Mouse (Mus musculus): ENCODE data around the gene Scgb1c1. TPM values are rescaled to one million over a fixed set of nuclear protein-coding genes. Genes with fewer than 3 reads are reported as not detected.

The Scgb1c1 gene
- polyA plus RNA-seq (2015; fragmentation: Nextera tagmentation; extraction: Ambion mirVana): not detected in 2 replicates

DNA sequence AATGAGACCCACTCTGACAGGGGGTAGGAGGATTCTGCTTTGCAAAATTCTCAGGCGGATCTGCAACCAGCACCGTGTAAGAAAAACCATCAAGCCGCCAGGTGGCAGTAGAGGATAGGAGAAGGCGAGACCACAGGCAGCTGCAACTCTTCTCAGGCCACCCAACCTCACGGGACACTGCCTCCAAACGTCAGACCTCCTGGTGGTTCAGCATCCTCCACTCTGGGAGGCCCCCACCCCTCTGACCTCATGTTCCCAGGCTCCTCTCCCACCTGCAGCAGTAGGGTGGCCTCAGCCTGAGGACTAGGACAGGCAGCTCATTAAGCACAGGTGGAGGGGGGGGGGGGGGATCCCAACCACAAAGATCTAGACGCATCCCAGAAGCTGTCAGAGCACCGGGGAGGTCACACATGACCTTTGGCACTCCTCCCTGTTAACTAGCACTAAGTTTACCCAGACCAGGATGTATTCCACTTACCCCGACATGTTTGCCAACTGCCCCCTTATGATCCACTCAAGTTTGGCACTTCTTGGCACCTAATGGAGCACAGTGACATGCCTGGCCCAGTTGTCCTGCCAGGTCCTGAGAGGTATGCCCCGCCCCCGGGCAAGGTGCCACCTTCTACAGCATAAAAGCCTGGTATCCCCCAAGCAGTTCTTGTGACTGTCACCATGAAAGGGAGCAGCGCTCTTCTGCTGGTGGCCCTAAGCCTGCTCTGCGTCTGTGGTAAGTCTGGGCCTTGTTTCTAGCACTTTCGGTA, at the start of gene Scgb1c1:
Scgb1c1 (plus strand) TSS at position 643 of the 761 bp plus-strand sequence.
- H3K4me1 ChIP-seq (ENCODE audit: control insufficient read depth, insufficient read depth, low read length): no peaks in the 10 kb centered on the region
- H3K4me3 ChIP-seq (ENCODE audit: low read depth, low read length): no peak within 1 kb of the TSS
- WGBS: 30% methylated on average over 14 of the region's 14 CpGs

DNA sequence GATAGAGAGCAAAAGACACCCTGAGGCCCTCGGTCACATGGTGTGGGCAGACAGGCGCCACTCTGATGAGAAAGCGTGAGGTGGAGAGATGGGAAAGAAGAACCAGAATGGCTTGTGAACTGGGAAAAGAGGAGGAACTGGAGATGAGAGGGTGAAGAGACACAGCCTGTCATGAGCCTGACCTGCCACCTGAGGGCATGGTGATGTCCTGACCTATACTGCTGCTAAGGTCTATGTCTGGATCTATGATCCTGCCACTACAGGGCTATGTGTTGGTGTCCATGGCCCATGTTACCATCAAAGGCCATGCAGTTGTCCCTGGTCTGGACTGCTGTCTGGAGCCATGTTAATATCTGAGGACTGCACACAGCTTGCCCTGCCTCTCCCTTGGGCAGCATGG, 47.7 kb upstream of the Scgb1c1 start:
- H3K27ac ChIP-seq (ENCODE audit: low read length): no peak overlapping the region
- 90% methylated on average over 3 of the region's 3 CpGs for WGBS
- H3K4me3 ChIP-seq (ENCODE audit: low read depth, low read length): no peak overlapping the region
- H3K9me3 ChIP-seq (replicated peaks; ENCODE audit: control insufficient read depth, low read length, poor library complexity, severe bottlenecking): no peaks in the 10 kb centered on the region
- no peak for ATAC-seq
- no peaks in the 10 kb centered on the region for H3K27me3 ChIP-seq (ENCODE audit: control insufficient read depth, insufficient read depth, low read depth, low read length)
- no peak overlapping the region for H3K4me2 ChIP-seq (ENCODE audit: low read length)
- H3K9ac ChIP-seq (ENCODE audit: low read depth, low read length): no peak overlapping the region
- no peaks in the 10 kb centered on the region for H3K4me1 ChIP-seq (ENCODE audit: control insufficient read depth, insufficient read depth, low read length)
- H3K36me3 ChIP-seq (ENCODE audit: control insufficient read depth, insufficient read depth, low read length): no peaks in the 10 kb centered on the region

More for the DNA sequence above, at the start of gene Scgb1c1:
- Histone ChIP-seq H3K4me2 (ENCODE audit: low read length) (peak within 1 kb of the TSS; percentile 28; the same call in 1 of the 2 replicates), H3K9me3 (replicated peaks; ENCODE audit: control insufficient read depth, low read length, poor library complexity, severe bottlenecking) (no peaks in the 10 kb centered on the region), H3K36me3 (ENCODE audit: control insufficient read depth, insufficient read depth, low read length) (no peaks in the 10 kb centered on the region), H3K9ac (ENCODE audit: low read depth, low read length) (no peak within 1 kb of the TSS), H3K27ac (ENCODE audit: low read length) (no peak within 1 kb of the TSS), H3K27me3 (ENCODE audit: control insufficient read depth, insufficient read depth, low read depth, low read length) (peaks cover 7% of the 10 kb centered on the region)
- peak; percentile 71 for ATAC-seq

DNA sequence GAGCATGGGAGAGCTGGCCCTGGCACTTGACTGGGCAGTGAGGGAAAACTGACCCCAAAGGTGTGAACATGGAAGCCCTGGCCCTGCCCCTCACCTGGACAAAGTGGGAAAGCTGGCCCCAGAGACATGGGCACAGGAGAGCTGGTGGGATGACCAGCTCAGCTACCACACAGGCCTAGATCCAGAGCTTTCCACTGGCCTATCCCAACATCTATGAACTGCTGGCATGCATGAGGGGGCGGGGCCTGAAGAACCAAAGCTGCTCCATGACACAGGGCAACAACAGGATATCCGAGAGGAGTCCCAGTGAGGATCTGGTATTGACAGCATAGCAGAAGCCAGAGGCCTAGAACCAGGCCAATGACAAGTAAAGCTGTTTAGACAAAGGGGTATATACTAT, 47.1 kb upstream of the Scgb1c1 start:
- WGBS: 74% methylated on average over 2 of the region's 2 CpGs
- ATAC-seq: no peak
- H3K9me3 ChIP-seq (replicated peaks; ENCODE audit: control insufficient read depth, low read length, poor library complexity, severe bottlenecking): no peaks in the 10 kb centered on the region
- no peaks in the 10 kb centered on the region for H3K27me3 ChIP-seq (ENCODE audit: control insufficient read depth, insufficient read depth, low read depth, low read length)
- no peaks in the 10 kb centered on the region for H3K4me1 ChIP-seq (ENCODE audit: control insufficient read depth, insufficient read depth, low read length)
- no peak overlapping the region for H3K4me3 ChIP-seq (ENCODE audit: low read depth, low read length)
- H3K9ac ChIP-seq (ENCODE audit: low read depth, low read length): no peak overlapping the region
- no peak overlapping the region for H3K27ac ChIP-seq (ENCODE audit: low read length)
- no peaks in the 10 kb centered on the region for H3K36me3 ChIP-seq (ENCODE audit: control insufficient read depth, insufficient read depth, low read length)
- H3K4me2 ChIP-seq (ENCODE audit: low read length): no peak overlapping the region

DNA sequence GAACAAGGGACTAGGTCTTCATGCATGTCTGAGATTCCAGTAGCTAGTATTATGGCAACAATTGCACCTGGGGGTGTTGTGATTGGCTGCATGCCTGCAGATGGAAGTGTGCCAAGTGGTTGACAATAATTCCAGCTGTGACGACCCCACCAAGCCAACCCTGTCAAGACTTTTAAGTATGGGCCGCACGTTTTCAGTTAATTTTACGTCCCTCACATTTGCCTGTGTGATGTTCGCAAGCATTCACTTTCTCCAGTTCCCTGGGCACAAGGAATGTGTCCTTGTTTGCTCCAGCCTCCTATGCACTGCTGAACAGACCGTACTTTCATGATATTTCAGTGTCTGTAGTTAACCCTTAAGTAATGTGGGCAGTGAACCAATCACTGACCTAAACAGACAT, 42.7 kb upstream of the Scgb1c1 start:
- Histone ChIP-seq H3K9me3 (replicated peaks; ENCODE audit: control insufficient read depth, low read length, poor library complexity, severe bottlenecking) (no peaks in the 10 kb centered on the region), H3K9ac (ENCODE audit: low read depth, low read length) (no peak overlapping the region), H3K27ac (ENCODE audit: low read length) (no peak overlapping the region), H3K4me3 (ENCODE audit: low read depth, low read length) (no peak overlapping the region), H3K36me3 (ENCODE audit: control insufficient read depth, insufficient read depth, low read length) (no peaks in the 10 kb centered on the region), H3K4me1 (ENCODE audit: control insufficient read depth, insufficient read depth, low read length) (no peaks in the 10 kb centered on the region), H3K27me3 (ENCODE audit: control insufficient read depth, insufficient read depth, low read depth, low read length) (no peaks in the 10 kb centered on the region), H3K4me2 (ENCODE audit: low read length) (no peak overlapping the region)
- no peak for ATAC-seq
- WGBS: 70% methylated on average over 6 of the region's 6 CpGs

DNA sequence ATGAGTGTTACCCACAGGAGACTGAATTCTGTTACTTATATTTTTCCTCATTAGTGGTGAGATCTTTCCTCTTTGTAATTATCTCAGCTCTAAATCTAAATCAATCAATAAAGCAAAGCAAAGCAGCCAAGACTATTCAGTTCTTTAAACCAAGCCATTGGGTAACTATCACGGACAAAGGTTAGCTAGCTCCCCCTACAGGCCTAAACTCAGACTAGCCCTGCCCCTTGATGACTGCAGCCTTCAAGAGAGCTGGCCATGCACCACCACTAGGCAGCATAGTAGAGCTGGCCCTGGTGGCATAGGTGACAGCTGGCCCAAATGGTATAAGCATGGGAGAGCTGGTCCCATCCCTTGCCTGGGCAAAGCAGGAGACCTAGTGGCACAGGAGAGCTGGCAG, 39.6 kb upstream of the Scgb1c1 start:
- 24% methylated on average over 1 of the region's 1 CpGs for WGBS
- ATAC-seq: peak; percentile 64; the same call in 1 of the 2 replicates
- no peak overlapping the region for H3K27ac ChIP-seq (ENCODE audit: low read length)

DNA sequence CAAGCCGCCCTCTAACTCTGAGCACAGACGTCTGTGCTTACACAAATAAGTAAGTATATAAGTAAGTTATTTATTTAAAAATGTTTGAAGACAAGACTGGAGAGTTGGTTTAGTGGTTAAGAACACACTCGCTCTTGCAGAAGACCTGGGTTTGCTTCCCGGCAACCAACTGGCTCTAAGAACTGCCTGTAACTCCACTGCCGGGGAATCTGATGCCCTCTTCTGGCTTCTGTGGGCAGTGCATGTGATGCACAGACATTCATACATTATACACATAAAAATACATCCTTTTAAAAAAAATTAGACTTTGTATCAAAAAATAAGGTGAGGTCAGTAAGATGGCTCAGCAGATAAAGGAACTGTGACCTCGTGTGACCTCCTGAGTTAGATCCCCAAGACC, 34.9 kb upstream of the Scgb1c1 start:
- Histone ChIP-seq H3K9ac (ENCODE audit: low read depth, low read length) (no peak overlapping the region), H3K4me1 (ENCODE audit: control insufficient read depth, insufficient read depth, low read length) (no peaks in the 10 kb centered on the region), H3K36me3 (ENCODE audit: control insufficient read depth, insufficient read depth, low read length) (peaks cover 19% of the 10 kb centered on the region), H3K4me3 (ENCODE audit: low read depth, low read length) (no peak overlapping the region), H3K9me3 (replicated peaks; ENCODE audit: control insufficient read depth, low read length, poor library complexity, severe bottlenecking) (no peaks in the 10 kb centered on the region), H3K27ac (ENCODE audit: low read length) (no peak overlapping the region), H3K27me3 (ENCODE audit: control insufficient read depth, insufficient read depth, low read depth, low read length) (no peaks in the 10 kb centered on the region), H3K4me2 (ENCODE audit: low read length) (no peak overlapping the region)
- no peak for ATAC-seq
- 89% methylated on average over 6 of the region's 6 CpGs for WGBS

More for the DNA sequence above, 39.6 kb upstream of the Scgb1c1 start:
- Histone ChIP-seq H3K4me2 (ENCODE audit: low read length) (no peak overlapping the region), H3K36me3 (ENCODE audit: control insufficient read depth, insufficient read depth, low read length) (0 out of 2 replicates have a peak, but pooled peaks cover under 1% of the 10 kb centered on the region), H3K9me3 (replicated peaks; ENCODE audit: control insufficient read depth, low read length, poor library complexity, severe bottlenecking) (no peaks in the 10 kb centered on the region), H3K4me1 (ENCODE audit: control insufficient read depth, insufficient read depth, low read length) (no peaks in the 10 kb centered on the region), H3K27me3 (ENCODE audit: control insufficient read depth, insufficient read depth, low read depth, low read length) (no peaks in the 10 kb centered on the region), H3K9ac (ENCODE audit: low read depth, low read length) (no peak overlapping the region), H3K4me3 (ENCODE audit: low read depth, low read length) (no peak overlapping the region)

DNA sequence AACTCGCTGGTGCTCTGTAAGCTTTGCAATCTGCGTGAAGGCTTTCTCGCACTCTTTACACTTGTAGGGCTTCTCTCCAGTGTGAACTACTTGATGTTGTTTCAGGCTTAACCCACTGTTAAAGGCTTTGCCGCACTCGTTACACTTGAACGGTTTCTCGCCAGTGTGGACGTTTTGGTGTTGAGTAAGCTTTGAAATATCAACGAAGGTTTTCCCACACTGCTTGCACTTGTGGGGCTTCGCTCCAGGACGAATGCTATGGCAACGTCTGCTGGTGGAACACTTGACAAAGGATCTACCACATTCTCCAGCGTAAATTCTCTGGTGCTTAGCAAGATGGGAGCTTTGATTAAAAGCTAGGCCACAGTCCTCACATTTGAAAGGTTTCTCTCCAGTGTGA, 33.6 kb upstream of the Scgb1c1 start:
- no peak overlapping the region for H3K27ac ChIP-seq (ENCODE audit: low read length)
- no peak overlapping the region for H3K4me3 ChIP-seq (ENCODE audit: low read depth, low read length)
- no peak overlapping the region for H3K4me2 ChIP-seq (ENCODE audit: low read length)
- ATAC-seq: no peak
- H3K9me3 ChIP-seq (replicated peaks; ENCODE audit: control insufficient read depth, low read length, poor library complexity, severe bottlenecking): no peaks in the 10 kb centered on the region
- no peaks in the 10 kb centered on the region for H3K27me3 ChIP-seq (ENCODE audit: control insufficient read depth, insufficient read depth, low read depth, low read length)
- WGBS: 73% methylated on average over 13 of the region's 13 CpGs
- peaks cover under 1% of the 10 kb centered on the region; the same call in 1 of the 2 replicates for H3K4me1 ChIP-seq (ENCODE audit: control insufficient read depth, insufficient read depth, low read length)
- H3K36me3 ChIP-seq (ENCODE audit: control insufficient read depth, insufficient read depth, low read length): peaks cover 19% of the 10 kb centered on the region
- H3K9ac ChIP-seq (ENCODE audit: low read depth, low read length): no peak overlapping the region

DNA sequence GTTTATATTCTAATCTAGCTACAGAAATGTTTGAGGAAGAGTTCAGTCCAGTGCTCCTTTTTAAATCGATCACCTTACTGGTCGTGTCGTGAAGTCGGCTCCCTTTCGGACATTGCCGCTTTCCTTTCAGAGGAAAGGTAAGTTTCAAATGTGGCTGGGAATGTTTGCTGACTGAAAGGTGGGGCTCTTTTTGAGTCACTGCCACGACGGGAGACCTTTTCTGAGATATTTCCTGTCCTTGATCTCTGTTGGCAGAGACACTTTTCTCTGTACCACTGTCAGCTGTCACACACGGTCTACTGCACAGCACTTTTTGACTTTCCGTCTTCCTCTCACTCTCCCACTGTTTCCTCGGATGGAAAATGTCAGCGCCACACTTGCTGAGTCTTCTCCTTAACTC, 32.5 kb upstream of the Scgb1c1 start:
- H3K9ac ChIP-seq (ENCODE audit: low read depth, low read length): no peak overlapping the region
- H3K27me3 ChIP-seq (ENCODE audit: control insufficient read depth, insufficient read depth, low read depth, low read length): no peaks in the 10 kb centered on the region
- H3K27ac ChIP-seq (ENCODE audit: low read length): no peak overlapping the region
- no peak overlapping the region for H3K4me3 ChIP-seq (ENCODE audit: low read depth, low read length)
- no peak overlapping the region for H3K4me2 ChIP-seq (ENCODE audit: low read length)
- peaks cover 19% of the 10 kb centered on the region for H3K36me3 ChIP-seq (ENCODE audit: control insufficient read depth, insufficient read depth, low read length)
- H3K4me1 ChIP-seq (ENCODE audit: control insufficient read depth, insufficient read depth, low read length): peaks cover 9% of the 10 kb centered on the region
- no peaks in the 10 kb centered on the region for H3K9me3 ChIP-seq (replicated peaks; ENCODE audit: control insufficient read depth, low read length, poor library complexity, severe bottlenecking)
- ATAC-seq: no peak
- WGBS: 88% methylated on average over 12 of the region's 12 CpGs

DNA sequence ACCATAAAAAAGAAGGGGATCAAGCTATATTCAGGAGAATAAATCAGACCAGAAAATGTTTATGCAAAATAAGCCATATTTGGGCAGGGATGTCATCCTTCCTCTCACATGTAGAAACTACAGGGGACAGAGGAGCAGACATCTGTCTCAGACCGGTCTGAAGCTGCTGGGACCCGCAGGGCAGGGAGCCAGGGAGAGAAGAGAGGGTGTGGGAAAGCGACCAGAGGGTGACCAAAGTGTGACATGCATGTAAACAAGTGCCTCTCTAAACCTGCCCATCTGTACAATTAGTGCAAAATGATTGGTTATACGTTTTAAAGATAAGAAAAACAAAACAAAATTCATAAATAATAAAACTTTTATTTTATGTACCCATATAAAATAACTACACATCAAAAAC, 25.2 kb upstream of the Scgb1c1 start:
- H3K4me2 ChIP-seq (ENCODE audit: low read length): peak overlapping the region; percentile 39
- no peak for ATAC-seq
- WGBS: 74% methylated on average over 4 of the region's 4 CpGs
- H3K4me3 ChIP-seq (ENCODE audit: low read depth, low read length): no peak overlapping the region
- no peak overlapping the region for H3K27ac ChIP-seq (ENCODE audit: low read length)
- H3K36me3 ChIP-seq (ENCODE audit: control insufficient read depth, insufficient read depth, low read length): peaks cover 2% of the 10 kb centered on the region; the same call in 1 of the 2 replicates
- no peak overlapping the region for H3K9ac ChIP-seq (ENCODE audit: low read depth, low read length)
- H3K27me3 ChIP-seq (ENCODE audit: control insufficient read depth, insufficient read depth, low read depth, low read length): no peaks in the 10 kb centered on the region
- H3K9me3 ChIP-seq (replicated peaks; ENCODE audit: control insufficient read depth, low read length, poor library complexity, severe bottlenecking): no peaks in the 10 kb centered on the region
- H3K4me1 ChIP-seq (ENCODE audit: control insufficient read depth, insufficient read depth, low read length): peaks cover 18% of the 10 kb centered on the region
